20 mouse cellular contexts compared by ENCODE assay signal in the genomic region with DNA sequence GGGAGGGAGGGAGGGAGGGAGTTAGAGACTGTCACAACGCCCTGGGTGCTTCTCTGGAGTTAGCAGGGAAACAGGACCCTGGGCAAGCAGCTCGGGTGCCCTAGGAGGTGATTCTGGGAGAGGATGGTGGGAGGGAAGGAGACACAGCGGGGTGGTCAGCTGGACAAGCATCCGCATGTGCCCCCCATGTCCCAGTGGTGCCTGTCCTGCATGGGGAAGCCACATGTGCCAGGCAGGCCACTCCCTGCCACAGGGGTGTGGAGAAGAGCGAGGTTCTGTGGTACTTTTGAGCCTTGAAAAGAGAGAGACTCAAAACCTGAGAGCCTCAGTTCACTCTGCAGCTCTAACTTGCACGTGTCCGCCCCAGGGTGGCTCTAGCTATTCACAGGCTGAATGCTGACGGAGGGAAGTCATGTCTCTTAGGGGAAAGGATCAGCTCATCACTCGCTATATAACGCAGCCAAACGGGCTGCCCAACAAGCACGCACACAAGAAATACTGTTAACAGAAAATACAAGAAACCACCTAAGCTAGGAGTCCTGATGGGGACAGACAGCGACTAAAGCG. TPM values are rescaled to one million over a fixed set of nuclear protein-coding genes. Genes with fewer than 3 reads are reported as not detected.
DNase-seq lines count a peak whose midpoint lies in the region; TF ChIP-seq lines count a peak whose summit lies in the region.
"Had no signal": no experiment of that assay in that cellular context is flagged by ENCODE, and none has a peak within 500 bp of the region (broad histone marks: within the 10 kb centered on the region; RNA-seq: fewer than 3 reads in every experiment).

No protein-coding gene starts in this region.

- H3K9me3 ChIP-seq in ES-E14 (ENCODE audit: control insufficient read depth, insufficient read depth, low read depth, low read length): no peaks in the 10 kb centered on the region
- H3K9me3 ChIP-seq: G1E; limb, embryonic 13.5 days; liver, embryonic 15.5 days had no signal

- peaks cover 9 to 33% of the 10 kb centered on the region in 2 experiments for H3K4me1 ChIP-seq in ES-E14 (ENCODE audit: control insufficient read depth in 2 of 2, insufficient read depth in 2 of 2, low read length in 2 of 2, poor library complexity in 1 of 2)
- H3K4me1 ChIP-seq in embryonic fibroblast, embryonic 13.5 days (ENCODE audit: control insufficient read depth, insufficient read depth, low read length): peaks cover 5% of the 10 kb centered on the region
- H3K4me1 ChIP-seq: liver, embryonic 15.5 days had no signal

- H3K4me3 ChIP-seq in gastrocnemius, adult 2 months: peak overlapping the region; percentile 58
- H3K4me3 ChIP-seq in layer of hippocampus, adult 2 months: peak overlapping the region; percentile 30
- H3K4me3 ChIP-seq in ES-E14 (ENCODE audit: insufficient read depth in 1 of 2, low read depth in 1 of 2, low read length in 2 of 2, poor library complexity in 1 of 2, severe bottlenecking in 1 of 2): peak overlapping the region; percentile 25 to 30; a peak in 2 of 4 replicates
- H3K4me3 ChIP-seq in embryonic fibroblast, embryonic 13.5 days (ENCODE audit: insufficient read depth, low read length): no peak overlapping the region
- H3K4me3 ChIP-seq: limb, embryonic 13.5 days; liver, embryonic 15.5 days had no signal

- H3K9ac ChIP-seq in ES-E14 (ENCODE audit: insufficient read depth, low read depth, low read length, poor library complexity, severe bottlenecking): peak overlapping the region; percentile 71; the same call in 1 of the 2 replicates
- H3K9ac ChIP-seq: limb, embryonic 13.5 days; liver, embryonic 15.5 days had no signal

- no peak for TF ChIP-seq CTCF in gastrocnemius, adult 2 months (IDR thresholded peaks at IDR 0.05)
- no peak for TF ChIP-seq CTCF in layer of hippocampus, adult 2 months (conservative IDR thresholded peaks at IDR 0.05)
- no peak for TF ChIP-seq CTCF in embryonic fibroblast, embryonic 13.5 days (IDR thresholded peaks at IDR 0.05; ENCODE audit: borderline replicate concordance, insufficient read depth, low read length)

- H3K27ac ChIP-seq in gastrocnemius, adult 2 months: peak overlapping the region; percentile 82
- peak overlapping the region; percentile 81 for H3K27ac ChIP-seq in layer of hippocampus, adult 2 months
- H3K27ac ChIP-seq in ES-E14 (ENCODE audit: insufficient read depth, low read depth, low read length, poor library complexity, severe bottlenecking): peak overlapping the region; percentile 84
- H3K27ac ChIP-seq in embryonic fibroblast, embryonic 13.5 days (ENCODE audit: insufficient read depth, low read length): peak overlapping the region; percentile 24
- H3K27ac ChIP-seq: kidney, postnatal 0 days; limb, embryonic 13.5 days had no signal

- no peak for TF ChIP-seq POLR2A in embryonic fibroblast, embryonic 13.5 days (IDR thresholded peaks at IDR 0.05; ENCODE audit: low read depth, low read length)

- peaks cover 8% of the 10 kb centered on the region for H3K36me3 ChIP-seq in ES-E14 (ENCODE audit: control insufficient read depth, insufficient read depth, low read length, poor library complexity, severe bottlenecking)
- H3K36me3 ChIP-seq: G1E; liver, embryonic 15.5 days had no signal

- no peak for DNase-seq in gastrocnemius, adult 2 months
- DNase-seq in gastrocnemius, postnatal 14 days: no peak
- DNase-seq in layer of hippocampus, adult 2 months (ENCODE audit: low spot score in 2 of 2): no peak
- DNase-seq in layer of hippocampus, postnatal 25 days (ENCODE audit: extremely low spot score in 1 of 2, low spot score in 1 of 2): no peak
- DNase-seq in ES-E14 (ENCODE audit: low read depth, low spot score): no peak
- DNase-seq in cerebellum, adult 9-10 months: no peak
- DNase-seq: B cell, adult 2 months; cerebellum, adult 11 months; cerebellum, postnatal 36 days; midbrain, embryonic 14.5 days; right cerebral cortex, adult 18-20 months had no signal

- intact Hi-C loops in gastrocnemius, adult 2 months (cut with DNase I): no loop called here
- intact Hi-C loops in gastrocnemius, postnatal 14 days (cut with DNase I; ENCODE audit: low total_unique reads): no loop called here

- in situ Hi-C loops in ES-E14 (cut with MboI; ENCODE audit: low sequenced_read_pairs in 2 of 2, unreplicated experiment in 2 of 2): no loop called here

TF ChIP-seq in ES-E14, 5 proteins besides CTCF, POLR2A, EP300 and RAD21:
- TF ChIP-seq ZC3H11A (IDR thresholded peaks at IDR 0.05; ENCODE audit: borderline replicate concordance, low read depth, low read length) (no peak), ZNF384 (IDR thresholded peaks at IDR 0.05; ENCODE audit: low read depth, low read length) (no peak)

RNA-seq across cellular contexts. Expression of a gene that starts 28.9 kb away (rescaled TPM):
- total RNA-seq in gastrocnemius, adult 2 months (2021): 1,000 to 10,000 TPM; 3,091 to 7,772 TPM
- 1,000 to 10,000 TPM in 1 of 2 experiments, 100 to 1,000 TPM in 1; 840 to 1,154 TPM for total RNA-seq in gastrocnemius, postnatal 14 days (2021)
- under 1 TPM in 1 of 2 experiments, not detected in 1; 0.49 TPM for total RNA-seq in layer of hippocampus, adult 2 months (2021)
- under 1 TPM in 1 of 2 experiments, not detected in 1; 0.52 TPM for total RNA-seq in layer of hippocampus, postnatal 25 days (2021)
- 0.32 TPM in 1 of 2 replicates, not detected in the other for total RNA-seq in ES-E14 (2012; rRNA removed)
- polyA plus RNA-seq in embryonic fibroblast, embryonic 13.5 days (2011; ENCODE audit: insufficient read length, low read depth, missing spikeins): not detected in 2 replicates
- total RNA-seq: G1E; megakaryocyte progenitor cell, adult 5-6 weeks had no signal
- polyA plus RNA-seq: forebrain, embryonic 11.5 days; G1E had no signal

RNA-seq across cellular contexts. Expression of a gene that starts 34.8 kb away (rescaled TPM):
- total RNA-seq in gastrocnemius, adult 2 months (2021): 10 to 100 TPM; 27.7 to 71.1 TPM
- total RNA-seq in gastrocnemius, postnatal 14 days (2021): 10 to 100 TPM; 23.4 to 33.2 TPM
- not detected for total RNA-seq in layer of hippocampus, adult 2 months (2021)
- not detected for total RNA-seq in layer of hippocampus, postnatal 25 days (2021)
- total RNA-seq in ES-E14 (2012; rRNA removed): 3.0 and 3.3 TPM in 2 replicates
- 6.3 and 8.9 TPM in 2 replicates for polyA plus RNA-seq in embryonic fibroblast, embryonic 13.5 days (2011; ENCODE audit: insufficient read length, low read depth, missing spikeins)
- total RNA-seq: layer of hippocampus, adult 18-20 months; megakaryocyte progenitor cell, adult 5-6 weeks had no signal
- polyA plus RNA-seq: forebrain, embryonic 11.5 days; G1E; limb, embryonic 13.5 days; lung, postnatal 0 days; midbrain, embryonic 14.5 days had no signal

Comparison
In these comparisons a context has a peak if more than half of its experiments do, and no peak if none do; other contexts are left out.
1. H3K27ac ChIP-seq: peak in every context shown above with its lines; median percentile 84 in ES-E14; 82 in gastrocnemius, adult 2 months; 81 in layer of hippocampus, adult 2 months; 24 in embryonic fibroblast, embryonic 13.5 days.
2. RNA of a gene that starts 28.9 kb away (total RNA-seq): 3,091 to 7,772 TPM in gastrocnemius, adult 2 months and 840 to 1,154 TPM in gastrocnemius, postnatal 14 days; 0.52 TPM in layer of hippocampus, postnatal 25 days, 0.49 TPM in layer of hippocampus, adult 2 months and 0.32 TPM in ES-E14; every median in the first group is over 100 times any median in the second.